Mouse (Mus musculus): ENCODE measurements around the gene Tnfrsf23.
"Not testable (repeated sequence)": the region's sequence is repeated elsewhere in the genome, so short reads cannot be mapped to it uniquely, and the experiment has no call there.

Tnfrsf23 gene

GRCm38 (mm10) chr7:143681566-143681965, 4.1 kb downstream of the Tnfrsf23 start:
- no peak for DNase-seq (ENCODE audit: low spot score)

- DNase-seq (ENCODE audit: low spot score) = not testable (repeated sequence)
These were observed 4.8 kb downstream of the Tnfrsf23 start for GRCm38 (mm10) chr7:143680836-143681235.

DNA sequence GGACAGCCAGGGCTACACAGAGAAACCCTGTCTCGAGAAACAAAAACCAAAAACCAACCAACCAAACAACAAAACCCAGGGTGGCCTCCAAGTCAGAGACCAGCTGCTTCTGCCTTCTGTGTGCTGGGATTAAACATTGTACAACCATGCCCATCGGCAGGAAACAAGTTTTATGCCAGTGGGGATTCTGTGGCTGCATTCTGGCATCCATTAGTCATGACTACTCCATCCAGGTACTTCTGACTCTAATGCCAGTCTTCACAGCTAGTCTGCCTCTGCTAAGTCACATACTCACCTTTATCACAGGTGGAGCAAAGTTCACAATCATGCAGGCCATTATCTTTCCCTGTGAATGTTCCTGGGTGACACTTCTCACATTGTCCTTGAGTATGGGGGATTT, 6.0 kb downstream of the Tnfrsf23 start:
- not testable (repeated sequence) for DNase-seq (ENCODE audit: low spot score)

- DNase-seq (ENCODE audit: low spot score) = no peak
These were observed 19.0 kb downstream of the Tnfrsf23 start for GRCm38 (mm10) chr7:143666427-143667311.

DNA sequence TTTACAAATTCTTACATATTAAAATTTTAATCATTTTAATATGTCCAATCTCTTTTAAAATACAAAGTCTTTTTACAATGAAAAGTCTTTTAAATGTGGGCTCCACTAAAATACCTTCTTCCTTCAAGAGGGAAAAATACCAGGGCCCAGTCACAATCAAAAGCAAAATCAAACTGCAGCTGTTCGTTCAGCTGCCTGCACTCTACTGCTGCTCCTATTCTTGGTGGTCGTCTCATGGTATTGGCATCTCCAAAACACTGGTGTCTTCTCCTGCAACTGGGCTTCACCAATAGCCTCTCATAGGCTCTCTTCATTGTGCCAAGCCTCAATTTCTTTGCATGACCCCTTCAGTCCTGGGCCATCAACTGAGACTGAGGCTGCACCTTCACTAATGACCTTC, 22.2 kb downstream of the Tnfrsf23 start:
- DNase-seq (ENCODE audit: low spot score) = no peak

- no peak for DNase-seq (ENCODE audit: low spot score)
These were observed 24.9 kb downstream of the Tnfrsf23 start for GRCm38 (mm10) chr7:143660797-143661196.

DNA sequence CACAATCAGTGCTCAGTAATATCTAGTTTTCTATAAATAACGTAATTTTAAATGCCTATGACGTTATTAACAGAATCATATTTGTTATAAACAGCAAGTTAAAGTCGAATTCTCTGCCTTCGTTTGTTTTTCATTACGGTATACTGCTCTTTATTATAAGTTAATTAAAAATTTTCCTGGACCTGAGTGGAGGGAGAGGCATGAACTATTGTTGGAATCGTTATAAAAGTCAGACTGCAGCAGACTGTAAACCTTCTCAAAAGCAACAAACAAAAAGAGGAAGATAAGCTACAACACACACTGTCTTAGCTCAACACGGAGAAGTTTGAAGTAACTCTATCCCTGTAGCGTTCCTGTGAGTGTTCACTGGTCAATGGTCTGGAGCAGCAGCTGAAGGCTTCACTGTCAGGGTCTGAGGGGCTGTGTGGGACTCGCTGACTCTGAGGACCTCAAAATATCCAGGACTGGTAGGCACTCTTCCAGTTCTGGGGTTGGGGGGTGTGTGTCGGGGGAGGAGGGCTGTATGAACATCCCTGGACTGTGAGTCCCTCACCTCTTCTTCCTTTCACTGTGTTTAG, 35.8 kb downstream of the Tnfrsf23 start:
- not testable (repeated sequence) for DNase-seq (ENCODE audit: low spot score)

DNA sequence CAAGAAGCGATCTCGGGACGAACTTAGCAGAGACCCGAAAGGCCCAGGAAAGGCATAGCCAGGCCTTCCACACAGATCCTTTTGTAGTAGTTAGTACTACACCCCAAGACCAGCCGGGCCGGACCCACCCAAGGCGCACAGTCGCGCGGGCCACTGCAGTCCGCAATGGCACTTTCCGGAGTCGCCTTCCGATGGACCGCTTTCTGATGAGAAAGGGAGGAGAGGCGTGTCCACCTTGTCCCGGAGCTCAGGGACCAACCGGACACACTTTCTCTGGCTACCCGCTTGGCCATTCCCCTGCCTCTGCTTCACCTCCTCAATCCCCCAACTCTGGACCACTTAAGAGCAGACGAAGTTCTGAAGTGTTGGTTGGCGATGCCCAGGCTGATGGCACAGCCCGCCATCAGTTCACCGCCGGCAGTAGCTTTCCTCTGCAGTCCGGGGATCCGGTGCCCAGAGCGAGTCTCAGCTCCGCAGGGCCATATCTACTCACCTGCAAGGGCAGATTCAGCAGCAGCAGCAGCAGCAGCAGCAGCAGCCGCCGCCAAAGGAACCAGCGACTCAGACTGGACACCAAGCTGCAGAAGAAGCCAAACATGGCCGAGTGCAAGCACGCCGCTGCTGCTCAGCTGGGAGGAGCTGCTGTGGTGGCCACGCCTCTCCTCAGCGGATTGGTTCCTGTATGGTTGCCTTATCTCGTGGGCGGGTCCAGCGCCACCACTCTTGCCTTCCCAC, 36.5 kb downstream of the Tnfrsf23 start, which contains the start of gene Tnfrsf22:
Tnfrsf22 (minus strand) TSS at position 628 of the 735 bp plus-strand sequence.
- peak; percentile 68 for DNase-seq (ENCODE audit: low spot score)

DNA sequence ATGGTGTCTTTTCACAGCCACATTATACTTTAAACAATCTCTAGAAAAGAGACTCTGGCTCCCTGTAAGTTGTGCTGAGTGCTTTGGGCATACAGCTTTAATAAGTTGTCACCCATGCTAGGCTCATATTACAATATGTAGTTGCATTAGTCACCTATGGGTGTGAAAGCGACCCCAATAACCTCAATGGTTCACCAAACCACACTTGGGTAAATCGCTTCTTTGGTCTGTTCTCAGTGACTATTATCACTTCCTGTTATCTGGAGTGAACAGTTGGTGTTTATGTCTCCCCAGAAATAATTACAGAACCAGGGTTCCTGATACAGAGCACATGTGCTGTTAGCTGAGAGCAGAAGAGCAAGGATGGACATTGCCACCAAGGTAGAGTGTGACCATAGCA, 41.7 kb downstream of the Tnfrsf23 start:
- DNase-seq (ENCODE audit: low spot score) = not testable (repeated sequence)

DNA sequence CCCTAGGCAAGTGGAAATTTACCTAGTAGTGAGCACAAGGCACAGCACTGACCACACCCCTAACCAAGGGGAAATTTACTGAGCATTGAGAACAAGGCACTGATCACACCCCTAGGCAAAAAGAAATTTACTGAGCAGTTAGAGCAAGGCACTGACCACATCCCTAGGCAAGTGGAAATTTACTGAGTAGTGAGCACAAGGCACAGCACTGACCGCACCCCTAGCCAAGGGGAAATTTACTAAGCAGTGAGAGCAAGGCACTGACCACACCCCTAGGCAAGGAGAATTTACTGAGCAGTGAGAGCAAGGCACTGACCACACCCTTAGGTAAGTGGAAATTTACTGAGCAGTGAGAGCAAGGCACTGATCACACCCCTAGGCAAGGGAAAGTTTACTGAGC, 49.0 kb downstream of the Tnfrsf23 start:
- DNase-seq (ENCODE audit: low spot score) = no peak

DNA sequence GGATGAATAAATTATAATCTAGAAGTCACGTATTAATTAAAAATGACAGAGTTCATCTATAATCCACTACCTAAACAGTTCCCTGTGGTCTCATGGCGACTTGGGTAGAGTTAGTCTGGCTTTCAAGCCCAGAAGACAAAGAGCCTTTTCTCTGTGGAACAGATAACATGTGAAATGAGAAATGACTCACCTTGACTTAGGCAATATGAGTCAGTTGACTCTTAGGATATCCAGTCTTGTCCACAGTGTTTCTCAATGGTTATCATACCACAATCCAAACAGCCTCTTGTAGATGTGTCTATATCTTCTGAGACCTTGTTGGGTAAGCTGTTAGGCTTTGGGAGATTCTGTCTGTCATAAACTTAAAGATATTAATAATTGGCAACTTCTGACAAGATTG, 54.2 kb downstream of the Tnfrsf23 start:
- DNase-seq (ENCODE audit: low spot score) = no peak

- no peak for DNase-seq (ENCODE audit: low spot score)
These were observed 56.2 kb downstream of the Tnfrsf23 start for GRCm38 (mm10) chr7:143629501-143629900.

GRCm38 (mm10) chr7:143628540-143628939, 57.1 kb downstream of the Tnfrsf23 start, which contains the start of gene Tnfrsf26:
TSS of gene Tnfrsf26 (minus strand) at chr7:143628722.
- no peak for DNase-seq (ENCODE audit: low spot score)

DNA sequence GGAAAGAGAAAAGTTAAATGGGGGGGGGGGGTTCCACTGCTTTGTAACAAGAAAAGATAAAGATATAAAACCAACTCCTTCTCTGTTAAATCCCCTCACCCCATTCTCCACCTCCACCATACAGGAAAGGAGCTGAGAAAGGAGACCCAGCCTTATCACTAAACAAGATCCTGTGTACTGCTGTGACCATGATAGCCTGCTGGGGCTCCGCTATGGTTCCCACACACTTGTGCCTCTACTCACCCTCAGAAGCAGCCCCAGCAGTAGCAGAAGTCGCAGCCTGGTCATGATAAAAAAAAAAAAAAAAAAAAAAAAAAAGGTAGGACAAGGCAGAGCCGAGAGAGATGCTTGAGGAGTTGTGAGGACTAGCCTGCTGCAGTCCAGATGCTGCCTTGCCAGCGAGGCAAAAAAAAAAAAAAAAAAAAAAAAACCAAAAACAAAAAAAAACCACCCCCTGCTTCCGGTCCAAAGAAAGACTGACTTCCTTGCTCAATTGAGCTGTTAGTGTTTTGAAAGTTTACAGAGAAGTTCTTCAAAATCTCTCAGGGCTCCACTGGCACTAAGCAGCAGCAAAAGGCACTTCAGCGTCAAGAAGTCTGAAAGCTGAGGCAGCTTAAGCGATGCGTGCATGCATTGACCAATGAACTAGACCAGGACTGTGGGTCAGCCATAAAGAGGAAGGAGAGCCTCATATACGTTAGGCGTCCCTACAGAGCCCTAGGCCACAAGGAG, 58.0 kb downstream of the Tnfrsf23 start:
- no peak for DNase-seq (ENCODE audit: low spot score)

DNA sequence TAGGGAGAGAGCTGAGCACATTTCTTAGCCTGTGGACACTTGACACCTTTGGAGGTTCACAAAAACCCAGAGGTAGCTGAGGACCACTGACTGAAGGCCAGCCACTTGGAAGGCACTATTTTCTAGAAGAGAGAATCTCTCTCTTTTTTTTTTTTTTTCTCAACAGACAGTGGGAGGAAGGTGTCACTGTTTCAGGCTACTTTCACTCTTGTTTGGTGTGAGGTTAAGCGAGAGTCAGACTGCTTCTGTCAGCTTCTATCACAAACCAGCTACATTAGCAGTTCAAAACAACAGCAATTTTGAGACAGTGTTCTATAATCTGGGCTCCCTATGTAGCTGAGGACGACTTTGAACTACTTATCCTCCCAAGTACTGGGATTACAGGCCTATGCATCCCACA, 59.5 kb downstream of the Tnfrsf23 start:
- DNase-seq (ENCODE audit: low spot score) = no peak

DNA sequence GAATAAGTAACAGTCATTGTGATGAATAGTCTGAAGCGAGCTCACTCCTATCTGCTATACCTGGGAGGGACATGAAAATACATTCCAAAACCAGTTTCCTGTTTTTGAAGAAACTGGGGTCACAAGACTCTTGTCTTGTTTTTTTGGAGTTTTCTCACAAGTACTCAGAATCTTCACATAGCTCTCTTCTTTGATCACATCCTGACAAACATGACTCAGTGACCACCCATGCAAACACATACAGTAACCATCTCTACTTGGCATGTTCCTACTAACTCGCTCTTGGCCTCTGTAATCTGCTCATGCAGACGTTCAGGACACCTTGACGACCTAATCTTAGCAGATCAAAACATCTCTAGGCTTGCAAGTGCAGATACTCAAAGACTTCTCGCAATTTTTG, 60.5 kb downstream of the Tnfrsf23 start:
- no peak for DNase-seq (ENCODE audit: low spot score)

- DNase-seq (ENCODE audit: low spot score) = no peak
These were observed 61.1 kb downstream of the Tnfrsf23 start for GRCm38 (mm10) chr7:143624561-143624960.

- no peak for DNase-seq (ENCODE audit: low spot score)
These were observed 64.7 kb downstream of the Tnfrsf23 start for GRCm38 (mm10) chr7:143620951-143621350.
